Mouse (Mus musculus) intestine, embryonic 16.5 days (tissue): ENCODE measurements around the gene Arhgap15. TPM values are rescaled to one million over a fixed set of nuclear protein-coding genes. Genes with fewer than 3 reads are reported as not detected.

Experiments
- ATAC-seq: fragments of 200-750 bp; cut with Nextera tagmentation; 2 replicates; pipeline ENCODE4 v1.8.0; 2017; ENCODE audit warnings: moderate TSS enrichment, moderate library complexity
- H3K27ac ChIP-seq: fragments of 300-500 bp; sonication (generic); 2 replicates; pipeline ENCODE4 v1.5.1; 2014; ENCODE audit warnings: mild to moderate bottlenecking, low read length
- H3K27me3 ChIP-seq: fragments of 300-500 bp; sonication (generic); replicated peaks from 2 replicates; pipeline ENCODE4 v1.6.1; 2014; ENCODE audit warnings: low read length, control low read depth, mixed read lengths; ENCODE audit not compliant: control insufficient read depth, insufficient read depth
- H3K36me3 ChIP-seq: fragments of 300-500 bp; sonication (generic); 2 replicates; pipeline ENCODE4 v1.6.1; 2014; ENCODE audit warnings: low read length, control low read depth; ENCODE audit not compliant: control insufficient read depth, insufficient read depth
- H3K4me1 ChIP-seq: fragments of 300-500 bp; sonication (generic); 2 replicates; pipeline ENCODE4 v1.6.1; 2014; ENCODE audit warnings: low read length, control low read depth, mixed read lengths; ENCODE audit not compliant: control insufficient read depth, insufficient read depth
- H3K4me2 ChIP-seq: fragments of 300-500 bp; sonication (generic); 2 replicates; pipeline ENCODE4 v1.6.1; 2014; ENCODE audit warnings: low read depth, low read length, control low read depth
- H3K4me3 ChIP-seq: fragments of 300-500 bp; sonication (generic); 2 replicates; pipeline ENCODE4 v1.5.1; 2014; ENCODE audit warnings: mild to moderate bottlenecking, low read length
- H3K9ac ChIP-seq: fragments of 300-500 bp; sonication (generic); 2 replicates; pipeline ENCODE4 v1.6.1; 2014; ENCODE audit warnings: low read depth, low read length
- H3K9me3 ChIP-seq: fragments of 300-500 bp; sonication (generic); 2 replicates; pipeline ENCODE4 v1.6.1; 2016; ENCODE audit warnings: low read length, control low read depth; ENCODE audit not compliant: control insufficient read depth
- WGBS: fragments of 180-500 bp; shearing (Covaris S2); extraction: QIAGEN DNeasy Blood & Tissue Kit; methylation state at CpG from one replicate; pipeline ENCODE4 v1.1.7; 2014; 5-methylcytosine and 5-hydroxymethylcytosine counted together
- polyA plus RNA-seq: library from polyadenylated mRNA; unstranded; fragments of >200 nt; fragmentation: Nextera tagmentation; extraction: Ambion mirVana; gene quantifications from 2 replicates; pipeline ENCODE4 v1.2.1, GENCODE M21; 2015

Arhgap15 gene
- polyA plus RNA-seq, 1 experiment from 2014 or later: 1.2 TPM

- Histone ChIP-seq H3K4me3 (no peak overlapping the region), H3K9me3 (no peaks in the 10 kb centered on the region), H3K4me1 (no peaks in the 10 kb centered on the region), H3K36me3 (no peaks in the 10 kb centered on the region), H3K9ac (no peak overlapping the region), H3K27ac (no peak overlapping the region), H3K27me3 (no peaks in the 10 kb centered on the region), H3K4me2 (no peak overlapping the region)
- 0 out of 2 replicates have a peak, but pooled peaks have one; percentile 50 for ATAC-seq
- WGBS: 44% methylated on average over 2 of the region's 2 CpGs
Observed at GRCm38 (mm10) chr2:44334517-44334916, 585.9 kb downstream of the Arhgap15 start.

GRCm38 (mm10) chr2:44336720-44337354 lies 588.2 kb downstream of the Arhgap15 start:
- H3K9me3 ChIP-seq: no peaks in the 10 kb centered on the region
- no peak overlapping the region for H3K4me3 ChIP-seq
- no peak overlapping the region for H3K27ac ChIP-seq
- WGBS: 82% methylated on average over 5 of the region's 5 CpGs
- H3K36me3 ChIP-seq: no peaks in the 10 kb centered on the region
- no peak for ATAC-seq
- H3K4me2 ChIP-seq: no peak overlapping the region
- no peak overlapping the region for H3K9ac ChIP-seq
- no peaks in the 10 kb centered on the region for H3K27me3 ChIP-seq
- H3K4me1 ChIP-seq: no peaks in the 10 kb centered on the region

- ATAC-seq: no peak
- no peak overlapping the region for H3K27ac ChIP-seq
- H3K9ac ChIP-seq: no peak overlapping the region
- no peaks in the 10 kb centered on the region for H3K27me3 ChIP-seq
- no peaks in the 10 kb centered on the region for H3K36me3 ChIP-seq
- no peaks in the 10 kb centered on the region for H3K4me1 ChIP-seq
- H3K4me3 ChIP-seq: no peak overlapping the region
- no peak overlapping the region for H3K4me2 ChIP-seq
- 90% methylated on average over 6 of the region's 6 CpGs for WGBS
- no peaks in the 10 kb centered on the region for H3K9me3 ChIP-seq
Observed at GRCm38 (mm10) chr2:44338467-44338866, 589.8 kb downstream of the Arhgap15 start.

GRCm38 (mm10) chr2:44341091-44341571 lies 592.5 kb downstream of the Arhgap15 start:
- WGBS: 75% methylated on average over 10 of the region's 10 CpGs
- no peak overlapping the region for H3K4me2 ChIP-seq

GRCm38 (mm10) chr2:44344861-44345260 lies 596.2 kb downstream of the Arhgap15 start:
- Histone ChIP-seq H3K9ac (no peak overlapping the region), H3K4me2 (no peak overlapping the region), H3K4me1 (no peaks in the 10 kb centered on the region), H3K36me3 (no peaks in the 10 kb centered on the region), H3K9me3 (no peaks in the 10 kb centered on the region), H3K27me3 (no peaks in the 10 kb centered on the region), H3K4me3 (no peak overlapping the region), H3K27ac (no peak overlapping the region)
- ATAC-seq: no peak
- 94% methylated on average over 8 of the region's 8 CpGs for WGBS

More at GRCm38 (mm10) chr2:44341091-44341571, 592.5 kb downstream of the Arhgap15 start:
- no peak for ATAC-seq
- H3K4me3 ChIP-seq: no peak overlapping the region
- no peak overlapping the region for H3K9ac ChIP-seq
- H3K27me3 ChIP-seq: no peaks in the 10 kb centered on the region
- H3K9me3 ChIP-seq: no peaks in the 10 kb centered on the region
- no peaks in the 10 kb centered on the region for H3K4me1 ChIP-seq
- H3K36me3 ChIP-seq: no peaks in the 10 kb centered on the region
- H3K27ac ChIP-seq: no peak overlapping the region

- Histone ChIP-seq H3K4me3 (no peak overlapping the region), H3K4me1 (no peaks in the 10 kb centered on the region), H3K27ac (no peak overlapping the region), H3K9me3 (no peaks in the 10 kb centered on the region), H3K27me3 (no peaks in the 10 kb centered on the region), H3K36me3 (no peaks in the 10 kb centered on the region), H3K4me2 (no peak overlapping the region), H3K9ac (no peak overlapping the region)
- 90% methylated on average over 5 of the region's 5 CpGs for WGBS
- ATAC-seq: no peak
Observed at GRCm38 (mm10) chr2:44345325-44345945, 596.8 kb downstream of the Arhgap15 start.

- no peak for ATAC-seq
- Histone ChIP-seq H3K4me1 (no peaks in the 10 kb centered on the region), H3K27ac (no peak overlapping the region), H3K27me3 (no peaks in the 10 kb centered on the region), H3K4me3 (no peak overlapping the region), H3K36me3 (no peaks in the 10 kb centered on the region), H3K9ac (no peak overlapping the region), H3K4me2 (no peak overlapping the region), H3K9me3 (no peaks in the 10 kb centered on the region)
- WGBS: 68% methylated on average over 4 of the region's 4 CpGs
Observed at GRCm38 (mm10) chr2:44346184-44346583, 597.6 kb downstream of the Arhgap15 start.

GRCm38 (mm10) chr2:44347781-44348180 lies 599.2 kb downstream of the Arhgap15 start:
- 79% methylated on average over 5 of the region's 5 CpGs for WGBS

GRCm38 (mm10) chr2:44349101-44349500 lies 600.5 kb downstream of the Arhgap15 start:
- Histone ChIP-seq H3K36me3 (no peaks in the 10 kb centered on the region), H3K27ac (no peak overlapping the region), H3K9me3 (no peaks in the 10 kb centered on the region), H3K27me3 (no peaks in the 10 kb centered on the region), H3K4me1 (no peaks in the 10 kb centered on the region), H3K4me2 (no peak overlapping the region), H3K4me3 (no peak overlapping the region), H3K9ac (no peak overlapping the region)
- WGBS: 86% methylated on average over 2 of the region's 2 CpGs
- ATAC-seq: no peak

More at GRCm38 (mm10) chr2:44347781-44348180, 599.2 kb downstream of the Arhgap15 start:
- Histone ChIP-seq H3K4me3 (no peak overlapping the region), H3K36me3 (no peaks in the 10 kb centered on the region), H3K27me3 (no peaks in the 10 kb centered on the region), H3K27ac (no peak overlapping the region), H3K4me1 (no peaks in the 10 kb centered on the region), H3K4me2 (no peak overlapping the region), H3K9me3 (no peaks in the 10 kb centered on the region), H3K9ac (no peak overlapping the region)
- no peak for ATAC-seq
